Mouse (Mus musculus): ENCODE data around the gene Crybb3.
A peak's percentile ranks its signal among the peaks of the same experiment; 100 is the strongest.

Gene Crybb3

GRCm38 (mm10) chr5:113081439-113081838 is at the start of gene Crybb3:
Crybb3 (minus strand) TSS chr5:113081584.
- no peak for DNase-seq (ENCODE audit: low read depth, low spot score)

- DNase-seq (ENCODE audit: low read depth, low spot score): no peak
Observed at GRCm38 (mm10) chr5:113128426-113128825, 47.0 kb upstream of the Crybb3 start.

- DNase-seq (ENCODE audit: low read depth, low spot score): no peak
Observed at GRCm38 (mm10) chr5:113126476-113126875, 45.1 kb upstream of the Crybb3 start.

GRCm38 (mm10) chr5:113123693-113124092 is 42.3 kb upstream of the Crybb3 start:
- DNase-seq (ENCODE audit: low read depth, low spot score): no peak

GRCm38 (mm10) chr5:113122326-113123054 is 41.1 kb upstream of the Crybb3 start:
- no peak for DNase-seq (ENCODE audit: low read depth, low spot score)

- DNase-seq (ENCODE audit: low read depth, low spot score): no peak
Observed at GRCm38 (mm10) chr5:113121591-113121875, 40.1 kb upstream of the Crybb3 start.

- no peak for DNase-seq (ENCODE audit: low read depth, low spot score)
Observed at GRCm38 (mm10) chr5:113120741-113121590, 39.6 kb upstream of the Crybb3 start.

- DNase-seq (ENCODE audit: low read depth, low spot score): no peak
Observed at GRCm38 (mm10) chr5:113119861-113120465, 38.6 kb upstream of the Crybb3 start.

- DNase-seq (ENCODE audit: low read depth, low spot score): no peak
Observed at GRCm38 (mm10) chr5:113119291-113119690, 37.9 kb upstream of the Crybb3 start.

- DNase-seq (ENCODE audit: low read depth, low spot score): peak; percentile 78
Observed at GRCm38 (mm10) chr5:113118695-113119094, 37.3 kb upstream of the Crybb3 start.

GRCm38 (mm10) chr5:113117361-113117760 is 36.0 kb upstream of the Crybb3 start:
- no peak for DNase-seq (ENCODE audit: low read depth, low spot score)

- DNase-seq (ENCODE audit: low read depth, low spot score): peak; percentile 73
Observed at GRCm38 (mm10) chr5:113115896-113116295, 34.5 kb upstream of the Crybb3 start.

- no peak for DNase-seq (ENCODE audit: low read depth, low spot score)
Observed at GRCm38 (mm10) chr5:113114264-113115225, 33.2 kb upstream of the Crybb3 start.

GRCm38 (mm10) chr5:113113120-113113519 is 31.7 kb upstream of the Crybb3 start:
- DNase-seq (ENCODE audit: low read depth, low spot score): no peak

GRCm38 (mm10) chr5:113111336-113111735 is 30.0 kb upstream of the Crybb3 start:
- no peak for DNase-seq (ENCODE audit: low read depth, low spot score)

GRCm38 (mm10) chr5:113110929-113111328 is 29.5 kb upstream of the Crybb3 start:
- no peak for DNase-seq (ENCODE audit: low read depth, low spot score)

GRCm38 (mm10) chr5:113109651-113110050 is 28.3 kb upstream of the Crybb3 start:
- DNase-seq (ENCODE audit: low read depth, low spot score): peak; percentile 45

- no peak for DNase-seq (ENCODE audit: low read depth, low spot score)
Observed at GRCm38 (mm10) chr5:113108165-113108764, 26.9 kb upstream of the Crybb3 start.

- no peak for DNase-seq (ENCODE audit: low read depth, low spot score)
Observed at GRCm38 (mm10) chr5:113107709-113108108, 26.3 kb upstream of the Crybb3 start.

- DNase-seq (ENCODE audit: low read depth, low spot score): no peak
Observed at GRCm38 (mm10) chr5:113106594-113106993, 25.2 kb upstream of the Crybb3 start.

- DNase-seq (ENCODE audit: low read depth, low spot score): no peak
Observed at GRCm38 (mm10) chr5:113105481-113105880, 24.1 kb upstream of the Crybb3 start.

Measured in R1 (cell line).